Mouse (Mus musculus): Measurements from ENCODE around the gene Trappc6a.

GRCm38 (mm10) chr7:19483281-19483680, 24.9 kb upstream of the Trappc6a start:
- TF ChIP-seq POLR2A (IDR thresholded peaks at IDR 0.05; ENCODE audit: insufficient read depth, low read depth, low read length): no peak
- no peak for TF ChIP-seq CTCF (IDR thresholded peaks at IDR 0.05)
- no peak for TF ChIP-seq EP300 (IDR thresholded peaks at IDR 0.05; ENCODE audit: insufficient read depth, low read depth, low read length)

Data from heart, adult 2 months (tissue).